Mouse (Mus musculus) C2C12 (cell line): Measurements from ENCODE around the gene Prrc2b.

Experiments used
- CEBPB ChIP-seq: IDR thresholded peaks from one replicate; pipeline ENCODE4 v1.6.1; 2011; ENCODE audit warnings: low read depth, mild to moderate bottlenecking, control low read depth, moderate library complexity
- CTCF ChIP-seq: IDR thresholded peaks from one replicate; pipeline ENCODE4 v1.5.1; 2011; ENCODE audit not compliant: control insufficient read depth, insufficient read depth, insufficient read length
- FOSL1 ChIP-seq: IDR thresholded peaks from one replicate; pipeline ENCODE4 v1.8.0; 2011; ENCODE audit warnings: mild to moderate bottlenecking, low read length; ENCODE audit not compliant: poor library complexity, insufficient read depth, severe bottlenecking
- MAX ChIP-seq: IDR thresholded peaks from one replicate; pipeline ENCODE4 v1.6.1; 2011; ENCODE audit warnings: mild to moderate bottlenecking, control low read depth
- USF1 ChIP-seq: IDR thresholded peaks from one replicate; pipeline ENCODE4 v1.6.1; 2011; ENCODE audit warnings: low read depth, mild to moderate bottlenecking, control low read depth, moderate library complexity

DNA sequence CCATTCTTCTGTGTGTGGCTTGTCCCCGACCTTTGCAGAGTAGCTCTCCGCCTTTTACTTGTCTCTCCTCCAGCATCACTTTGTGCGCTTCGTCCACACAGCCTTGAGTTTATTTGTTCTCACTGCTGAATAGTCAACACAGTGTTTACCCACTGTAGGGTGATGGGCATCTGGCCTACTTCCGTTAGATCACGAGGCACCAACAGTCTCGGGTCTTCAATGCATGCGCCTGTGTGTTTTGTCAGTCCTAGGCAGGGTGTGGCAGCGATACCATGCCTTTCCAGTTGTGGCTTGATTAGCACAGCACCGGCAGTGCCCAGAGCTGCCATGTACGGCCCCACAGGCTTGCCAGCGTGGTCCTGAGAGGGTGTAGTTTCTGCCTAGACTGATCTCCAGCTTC lies 13.6 kb downstream of the Prrc2b start:
- no peak for TF ChIP-seq CEBPB
- TF ChIP-seq CTCF, result no peak
- TF ChIP-seq MAX, result no peak
- TF ChIP-seq FOSL1, result no peak
- TF ChIP-seq USF1, result no peak
